10 mouse cellular contexts compared by ENCODE assay signal in the genomic region with DNA sequence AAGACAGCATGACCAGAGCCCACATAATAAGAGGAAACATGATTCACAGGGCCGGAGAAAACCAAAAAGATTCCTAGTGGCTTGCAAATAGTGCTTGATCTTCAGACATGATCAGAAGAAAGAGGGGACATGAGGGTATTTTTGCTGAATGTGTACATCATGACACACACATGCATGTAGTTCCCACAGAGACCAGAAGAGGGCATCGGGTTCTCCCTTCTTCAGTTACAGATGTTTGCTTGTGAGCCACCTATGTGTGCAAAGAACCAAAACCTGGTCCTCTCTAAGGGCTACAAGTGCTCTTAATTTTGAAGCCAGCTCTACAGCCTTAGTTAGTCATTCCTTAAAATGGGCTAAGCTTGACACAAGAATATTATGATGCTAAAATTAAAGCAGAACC.
A peak's percentile ranks its signal among the peaks of the same experiment; 100 is the strongest.
DNase-seq lines count a peak whose midpoint lies in the region; ATAC-seq lines count a peak whose summit lies in the region.
"Had no signal": no experiment of that assay in that cellular context is flagged by ENCODE, and none has a peak within 500 bp of the region (broad histone marks: within the 10 kb centered on the region; RNA-seq: fewer than 3 reads in every experiment).

No protein-coding gene starts in this region.

- no peak overlapping the region for H3K9ac ChIP-seq in midbrain, embryonic 15.5 days
- H3K9ac ChIP-seq: heart, embryonic 12.5 days; midbrain, embryonic 12.5 days had no signal

- H3K4me3 ChIP-seq in midbrain, embryonic 10.5 days, result no peak overlapping the region
- no peak overlapping the region for H3K4me3 ChIP-seq in midbrain, embryonic 15.5 days
- H3K4me3 ChIP-seq: heart, embryonic 12.5 days; midbrain, embryonic 12.5 days had no signal

- no peaks in the 10 kb centered on the region for H3K27me3 ChIP-seq in midbrain, embryonic 10.5 days (ENCODE audit: low read depth, poor library complexity, severe bottlenecking)
- no peaks in the 10 kb centered on the region for H3K27me3 ChIP-seq in midbrain, embryonic 15.5 days (replicated peaks)
- H3K27me3 ChIP-seq: midbrain, embryonic 12.5 days had no signal

- ATAC-seq in midbrain, embryonic 15.5 days (replicated peaks), result no peak
- no peak for ATAC-seq in erythroblast, adult 5-6 weeks (replicated peaks; ENCODE audit: low FRiP score, poor library complexity, severe bottlenecking)

- DNase-seq in heart, adult 11 months, result peak; percentile 49
- DNase-seq in heart, adult 8-10 months (ENCODE audit: low spot score), result no peak
- peak; percentile 24 for DNase-seq in midbrain, embryonic 10.5 days (ENCODE audit: low spot score)
- peak; percentile 46 for DNase-seq in embryo, embryonic 10 days (ENCODE audit: low spot score)
- DNase-seq in retina, postnatal 1 day, result peak; percentile 16
- no peak for DNase-seq in gastrocnemius, postnatal 4 days (ENCODE audit: low spot score in 2 of 2)

- no peak overlapping the region for H3K4me2 ChIP-seq in midbrain, embryonic 15.5 days
- H3K4me2 ChIP-seq: heart, embryonic 12.5 days; midbrain, embryonic 12.5 days had no signal

- no peaks in the 10 kb centered on the region for H3K36me3 ChIP-seq in midbrain, embryonic 10.5 days
- no peaks in the 10 kb centered on the region for H3K36me3 ChIP-seq in midbrain, embryonic 15.5 days (replicated peaks)
- H3K36me3 ChIP-seq: heart, embryonic 12.5 days; midbrain, embryonic 12.5 days had no signal

- no peak overlapping the region for H3K27ac ChIP-seq in midbrain, embryonic 10.5 days (replicated peaks)
- H3K27ac ChIP-seq in midbrain, embryonic 15.5 days, result no peak overlapping the region
- H3K27ac ChIP-seq: midbrain, embryonic 12.5 days had no signal

- no peaks in the 10 kb centered on the region for H3K9me3 ChIP-seq in midbrain, embryonic 10.5 days (replicated peaks)
- H3K9me3 ChIP-seq in midbrain, embryonic 15.5 days, result no peaks in the 10 kb centered on the region
- H3K9me3 ChIP-seq: midbrain, embryonic 12.5 days had no signal

- 51% methylated on average over 2 of the region's 2 CpGs for WGBS in midbrain, embryonic 10.5 days
- 65% methylated on average over 2 of the region's 2 CpGs for WGBS in midbrain, embryonic 15.5 days

- H3K4me1 ChIP-seq in midbrain, embryonic 10.5 days, result no peaks in the 10 kb centered on the region
- no peaks in the 10 kb centered on the region for H3K4me1 ChIP-seq in midbrain, embryonic 15.5 days
- H3K4me1 ChIP-seq: midbrain, embryonic 12.5 days had no signal

Comparison
In these comparisons a context has a peak if more than half of its experiments do, and no peak if none do; other contexts are left out.
1. DNase-seq: peak in heart, adult 11 months (single experiment), midbrain, embryonic 10.5 days (single experiment), embryo, embryonic 10 days (single experiment) and retina, postnatal 1 day (single experiment); none in heart, adult 8-10 months (single experiment) and gastrocnemius, postnatal 4 days (0 of 2).